Mouse (Mus musculus) layer of hippocampus, postnatal 14 days (tissue): ENCODE measurements at regions not wholly inside any gene's neighbourhood (a gene's known extent, or its start where the extent isn't known, plus 50 kb on each side); places are given as distances from the start of the nearest gene placed in this dataset.
"Not testable (repeated sequence)": the region's sequence is repeated elsewhere in the genome, so short reads cannot be mapped to it uniquely, and the experiment has no call there.

Source experiments
- DNase-seq, 2 experiments: peaks; one replicate each; pipeline ENCODE4 v3.0.0; 2021 to 2022; ENCODE audit warnings: low spot score in 2 of 2, mixed read lengths in 1 of 2

DNA sequence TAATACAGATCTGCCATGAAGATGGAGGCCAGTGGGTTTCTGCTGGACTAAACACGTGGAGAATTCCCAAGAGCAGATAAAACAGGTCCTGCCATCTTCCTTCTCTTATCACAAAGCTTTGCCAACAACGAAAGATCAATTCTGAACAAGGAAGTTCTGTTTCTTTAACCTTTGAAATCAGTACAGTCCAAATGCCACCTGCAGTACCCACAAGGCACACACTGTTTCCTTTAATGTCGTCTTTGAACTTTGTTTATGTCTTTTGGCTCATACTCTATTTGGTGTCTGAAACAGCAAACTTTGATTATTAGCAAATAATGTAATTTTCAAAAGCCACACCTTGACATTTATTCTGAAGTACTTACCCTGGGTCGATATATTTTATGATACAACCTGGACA is 536.5 kb downstream of the Bckdhb start:
- no peak for DNase-seq

DNA sequence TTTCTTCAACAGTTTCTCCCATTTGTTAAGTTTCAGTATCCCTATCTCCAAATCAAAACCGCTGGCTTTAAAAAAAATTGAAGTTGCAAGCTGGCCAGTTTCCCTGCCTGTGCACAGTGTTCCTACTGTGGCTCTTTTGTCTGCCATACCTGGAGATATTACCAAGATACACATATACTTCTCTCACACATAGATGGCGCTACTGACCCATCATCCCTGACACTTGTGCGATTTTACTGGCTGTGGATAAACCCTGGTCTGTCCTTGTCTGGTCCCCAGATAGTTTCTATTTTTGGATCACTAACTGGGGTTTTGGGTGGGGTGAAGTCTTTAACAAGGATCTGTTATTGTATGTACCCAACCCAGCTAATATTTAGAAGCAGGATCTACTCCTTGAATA is 541.8 kb downstream of the Bckdhb start:
- DNase-seq = peak in 1 of 2 experiments; percentile 16

DNA sequence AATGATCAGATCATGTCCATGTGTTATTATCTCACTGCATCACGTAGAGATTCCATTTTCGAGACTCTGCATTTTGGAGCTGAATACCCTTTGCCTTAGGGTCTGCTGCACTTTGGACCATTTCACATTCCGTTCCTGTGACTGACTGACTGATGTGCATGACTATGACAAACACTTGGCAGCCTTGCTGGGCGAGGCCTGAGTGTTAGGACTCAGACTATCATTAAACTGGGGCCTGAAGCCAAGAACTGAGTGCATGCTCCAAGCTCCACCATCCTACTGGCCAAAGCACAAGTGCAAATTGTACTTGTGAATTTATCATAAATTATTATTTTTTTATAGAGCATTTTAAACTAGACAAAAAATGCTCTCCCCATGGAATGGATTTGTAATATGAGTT is 547.8 kb downstream of the Bckdhb start:
- no peak for DNase-seq

DNA sequence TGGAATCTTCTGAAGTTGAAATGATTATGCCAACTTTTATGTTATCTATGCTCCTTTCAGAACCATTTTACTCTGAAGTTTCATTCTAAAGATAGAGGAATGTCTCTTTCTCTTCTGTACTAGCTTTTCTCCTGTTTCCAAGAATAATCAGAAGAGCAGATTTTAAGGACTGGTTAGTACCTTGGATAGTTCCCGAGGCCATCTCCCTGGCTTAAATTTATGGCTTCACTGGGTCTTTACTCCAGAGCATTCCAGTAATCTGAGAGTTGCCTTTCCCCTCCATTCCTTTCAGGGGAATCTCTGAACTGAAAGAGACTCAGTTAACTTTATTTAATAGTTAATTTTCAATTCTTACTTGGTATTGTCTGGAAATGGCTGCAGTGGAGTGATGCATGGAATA is 551.0 kb downstream of the Bckdhb start:
- no peak for DNase-seq

DNA sequence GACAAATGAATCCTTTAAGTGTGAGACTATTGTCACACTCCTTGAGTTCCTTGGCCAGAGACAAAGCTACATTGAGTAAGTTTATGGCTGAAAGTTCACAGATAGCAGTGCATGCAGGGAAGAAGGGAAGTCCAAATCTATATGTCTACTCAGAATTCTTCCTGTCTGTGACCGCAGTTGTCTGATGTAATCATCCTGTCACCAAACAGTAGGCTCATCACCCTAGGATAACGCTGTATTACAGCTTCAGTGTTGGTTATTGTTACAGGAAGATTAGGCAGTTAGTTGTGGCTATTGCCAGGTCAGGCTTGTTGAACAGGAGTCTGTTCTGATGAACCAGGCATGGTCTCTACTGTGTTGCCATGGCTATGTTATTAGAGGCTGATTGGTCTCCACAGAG is 574.6 kb downstream of the Bckdhb start:
- DNase-seq = no peak

DNA sequence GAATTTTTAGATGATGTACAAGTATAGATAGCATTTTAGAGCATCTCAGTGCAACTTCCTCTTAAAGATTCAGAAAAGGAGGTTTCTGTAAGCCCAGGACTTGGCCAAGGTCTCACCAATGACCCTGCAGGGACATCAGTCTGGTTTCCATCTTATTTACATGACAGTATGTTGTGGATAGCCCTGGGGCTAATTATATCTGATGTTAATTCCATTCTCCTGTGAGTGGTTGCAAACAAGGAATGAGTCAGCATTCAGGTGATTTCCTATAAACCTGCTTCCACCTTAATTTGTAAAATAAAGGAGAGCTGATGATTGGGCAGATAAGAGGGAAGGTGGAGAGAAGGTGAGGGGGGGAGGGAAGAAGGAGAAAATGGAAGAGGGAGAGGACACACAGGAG is 578.0 kb downstream of the Bckdhb start:
- DNase-seq = not testable (repeated sequence)

DNA sequence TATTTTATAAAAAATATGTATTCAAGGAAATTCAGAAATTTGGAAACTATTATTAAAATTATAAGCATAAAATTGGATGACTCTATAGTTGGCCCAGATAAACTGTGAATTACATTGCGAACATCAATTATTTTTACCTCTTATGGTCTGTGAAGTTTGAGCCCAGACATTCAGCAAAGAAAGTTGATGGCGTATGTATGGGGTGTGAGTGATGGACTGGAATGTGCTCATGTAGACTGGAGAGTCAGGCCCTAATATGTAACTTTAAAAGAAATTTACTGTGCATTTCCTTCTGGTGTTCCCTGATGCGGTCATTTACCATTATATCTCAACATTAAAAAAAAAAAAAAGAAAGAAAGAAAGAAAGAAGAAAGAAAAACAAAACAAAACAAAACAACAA is 592.1 kb downstream of the Bckdhb start:
- DNase-seq = no peak

DNA sequence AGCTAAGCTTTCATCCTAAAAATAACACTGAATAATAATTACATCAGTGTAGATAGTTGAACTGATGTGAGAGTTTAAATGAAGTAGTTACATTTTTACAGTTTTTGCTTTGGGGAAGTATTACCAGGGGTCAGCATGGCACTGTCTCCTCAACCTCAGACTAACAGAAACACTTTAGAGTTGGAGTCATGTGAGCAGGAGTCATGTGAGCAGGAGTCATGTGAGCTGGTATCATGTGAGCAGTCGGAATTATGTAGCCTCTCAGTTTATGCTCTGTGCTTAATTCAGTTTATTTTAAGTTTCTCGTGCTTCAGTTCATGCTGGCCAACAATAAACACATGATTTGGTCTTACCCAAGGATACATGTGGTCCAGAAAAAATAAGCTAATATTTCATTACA is 620.5 kb downstream of the Bckdhb start:
- no peak for DNase-seq

- no peak for DNase-seq
Observed at GRCm38 (mm10) chr9:84548012-84548660, 623.2 kb downstream of the Bckdhb start.

DNA sequence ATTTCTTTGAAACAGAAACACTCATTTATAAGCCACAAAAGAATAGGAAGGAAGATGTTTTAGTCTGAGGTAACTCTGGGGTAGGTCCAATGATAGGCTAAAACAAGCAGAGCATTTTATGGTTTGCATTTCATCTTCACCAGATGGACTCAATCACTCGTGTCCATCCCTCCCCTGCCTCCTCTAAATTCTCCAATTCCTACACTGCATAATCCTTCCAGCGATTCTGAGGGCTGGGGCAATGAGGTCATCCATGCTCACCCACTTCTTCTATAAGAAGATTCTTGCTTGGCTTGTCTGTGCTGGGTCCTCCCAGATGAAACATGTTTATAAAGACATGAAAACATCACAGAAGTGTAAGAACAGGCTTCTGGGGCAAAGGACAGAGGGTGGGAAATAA is 630.3 kb downstream of the Bckdhb start:
- DNase-seq = no peak

DNA sequence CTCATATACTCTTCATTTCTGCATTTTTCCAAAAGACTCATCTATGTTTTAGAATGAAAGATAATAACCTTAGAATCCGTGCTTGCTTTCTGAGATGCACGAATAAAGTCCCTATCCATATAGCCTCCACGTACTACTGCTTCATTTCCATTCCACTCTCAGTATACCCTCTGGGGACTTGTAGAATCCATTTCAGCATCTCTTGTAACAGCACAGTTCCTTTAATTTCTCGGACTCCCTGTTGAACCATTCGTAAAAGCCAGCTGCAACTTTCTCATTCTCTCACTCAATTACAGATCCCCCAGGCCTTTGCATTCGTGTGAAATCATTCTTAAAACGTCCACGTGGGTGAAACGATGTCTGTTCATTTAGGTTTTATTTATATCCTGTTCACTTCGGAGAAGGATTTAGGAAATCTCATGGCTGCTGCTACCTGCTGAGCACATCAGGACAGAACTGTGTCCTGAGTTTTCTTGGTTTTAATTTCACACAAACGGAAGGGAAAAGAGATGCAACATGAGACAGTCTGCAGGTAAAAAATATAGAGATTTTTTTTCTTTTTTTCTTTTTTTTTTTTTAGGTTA is 631.4 kb downstream of the Bckdhb start:
- no peak for DNase-seq

- DNase-seq = no peak
Observed at GRCm38 (mm10) chr9:84558346-84558745, 633.4 kb downstream of the Bckdhb start.

- DNase-seq = no peak
Observed at GRCm38 (mm10) chr9:84569533-84569932, 644.6 kb downstream of the Bckdhb start.

GRCm38 (mm10) chr9:84577781-84578180 is 652.8 kb downstream of the Bckdhb start:
- DNase-seq = no peak

DNA sequence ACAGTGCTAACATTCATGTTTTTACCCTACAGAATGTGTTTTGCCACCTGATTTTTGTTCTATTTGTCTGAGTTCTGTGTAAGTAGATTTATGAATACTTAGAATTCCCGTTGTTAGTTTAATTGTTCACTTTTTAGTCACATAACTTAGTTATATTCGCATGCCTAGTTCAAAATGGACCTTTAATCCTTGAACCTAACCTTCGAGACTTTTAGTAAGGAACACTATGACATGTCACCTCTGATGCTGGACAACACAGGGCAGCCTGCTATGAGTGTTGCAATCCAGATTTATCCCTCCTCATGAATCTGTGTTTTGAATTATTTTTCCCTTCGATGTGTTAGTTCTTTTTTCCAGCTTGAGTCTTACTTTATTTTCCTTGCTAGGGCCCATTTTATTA is 662.8 kb downstream of the Bckdhb start:
- DNase-seq = no peak

DNA sequence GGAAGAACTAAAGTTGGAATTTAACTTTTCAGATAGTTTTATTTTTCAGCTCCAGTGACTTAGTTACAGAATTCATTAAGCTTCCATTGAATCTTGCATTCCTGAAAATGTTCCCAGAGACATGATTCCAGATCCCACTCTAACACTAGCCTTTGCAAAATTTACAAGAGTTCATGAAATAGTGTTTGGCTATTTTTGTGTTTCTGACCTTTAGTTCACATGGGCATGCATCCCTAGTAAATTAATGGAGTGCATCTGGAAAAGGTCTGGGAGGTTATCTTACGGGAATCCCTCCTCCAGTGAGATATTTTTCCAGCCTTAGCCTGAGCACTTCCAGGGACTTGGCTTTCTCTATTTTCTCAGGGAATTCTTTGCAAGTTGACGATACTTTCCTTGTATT is 669.8 kb downstream of the Bckdhb start:
- DNase-seq = no peak
